Mouse (Mus musculus) forebrain, embryonic 13.5 days (tissue): ENCODE measurements around the gene Spryd4. TPM values are rescaled to one million over a fixed set of nuclear protein-coding genes. Genes with fewer than 3 reads are reported as not detected.
A peak's percentile ranks its signal among the peaks of the same experiment; 100 is the strongest.
"Not testable (repeated sequence)": the region's sequence is repeated elsewhere in the genome, so short reads cannot be mapped to it uniquely, and the experiment has no call there.

Source experiments
- ATAC-seq: fragments of 200-750 bp; cut with Nextera tagmentation; 2 replicates; pipeline ENCODE4 v1.8.0; 2017
- H3K27ac ChIP-seq: fragments of 300-500 bp; sonication (generic); 2 replicates; pipeline ENCODE4 v1.5.1; 2015; ENCODE audit warnings: inconsistent platforms, mild to moderate bottlenecking, moderate library complexity
- H3K27me3 ChIP-seq: fragments of 300-500 bp; sonication (generic); 2 replicates; pipeline ENCODE4 v1.6.1; 2015; ENCODE audit warnings: mild to moderate bottlenecking, inconsistent platforms
- H3K36me3 ChIP-seq: fragments of 300-500 bp; sonication (generic); 2 replicates; pipeline ENCODE4 v1.6.1; 2015; ENCODE audit warnings: mild to moderate bottlenecking, inconsistent platforms; ENCODE audit not compliant: poor library complexity, severe bottlenecking
- H3K4me1 ChIP-seq: fragments of 300-500 bp; sonication (generic); 2 replicates; pipeline ENCODE4 v1.6.1; 2015; ENCODE audit warnings: inconsistent platforms
- H3K4me2 ChIP-seq: fragments of 300-500 bp; sonication (generic); 2 replicates; pipeline ENCODE4 v1.6.1; 2015; ENCODE audit warnings: inconsistent platforms, mild to moderate bottlenecking, moderate library complexity
- H3K4me3 ChIP-seq: fragments of 300-500 bp; sonication (generic); 2 replicates; pipeline ENCODE4 v1.5.1; 2015; ENCODE audit warnings: mild to moderate bottlenecking, inconsistent platforms
- H3K9ac ChIP-seq: fragments of 300-500 bp; sonication (generic); 2 replicates; pipeline ENCODE4 v1.6.1; 2015; ENCODE audit warnings: mild to moderate bottlenecking, inconsistent platforms
- H3K9me3 ChIP-seq: fragments of 300-500 bp; sonication (generic); replicated peaks from 2 replicates; pipeline ENCODE4 v1.6.1; 2016; ENCODE audit warnings: inconsistent platforms
- WGBS: fragments of 180-500 bp; shearing (Covaris S2); methylation state at CpG from one replicate; pipeline ENCODE4 v1.1.7; 2015; 5-methylcytosine and 5-hydroxymethylcytosine counted together
- polyA plus RNA-seq: library from polyadenylated mRNA; unstranded; fragments of >200 nt; fragmentation: Nextera tagmentation; extraction: Ambion mirVana; gene quantifications from 2 replicates; pipeline ENCODE4 v1.2.1, GENCODE M21; 2015

The Spryd4 gene
- polyA plus RNA-seq = 17.9 and 19.1 TPM in 2 replicates

DNA sequence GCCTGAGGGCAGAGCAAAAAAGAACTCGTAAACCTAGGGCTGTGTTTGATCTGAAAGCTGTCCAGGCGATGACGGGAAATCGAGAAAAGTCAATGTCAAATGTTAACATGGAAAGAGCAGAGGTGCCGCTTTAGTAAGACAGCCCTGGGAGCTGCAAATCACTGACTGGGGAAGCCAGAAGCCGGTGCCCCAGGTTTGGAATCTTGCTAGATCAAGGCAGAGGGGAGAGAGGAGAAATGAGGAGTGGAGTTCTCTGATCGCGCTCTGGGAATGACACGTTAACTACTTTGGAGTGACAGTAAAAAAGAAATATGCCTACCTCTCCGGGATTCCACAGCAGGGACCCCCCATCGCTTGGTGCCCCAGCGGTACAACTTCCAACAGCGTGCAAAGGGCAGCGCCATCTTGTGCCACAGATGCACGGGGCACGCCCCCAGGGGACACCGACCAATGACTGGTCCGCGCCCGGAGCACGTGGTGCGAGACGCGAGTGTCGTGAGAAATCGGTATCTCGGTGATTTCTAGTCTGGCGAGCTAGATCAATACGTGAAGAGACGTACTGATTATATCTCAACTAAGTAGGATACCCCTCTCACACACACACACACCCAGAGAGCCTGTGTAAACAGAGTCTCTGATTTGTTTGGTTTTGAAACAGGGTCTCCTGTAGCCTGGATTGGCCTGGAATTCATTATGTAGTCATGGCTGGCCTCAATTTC is at the start of gene Spryd4:
Gene Spryd4 (minus strand): TSS at position 418 of the 719 bp plus-strand sequence.
- Histone ChIP-seq H3K9me3 (no peaks in the 10 kb centered on the region), H3K4me1 (peaks cover 12% of the 10 kb centered on the region), H3K4me3 (peak within 1 kb of the TSS; percentile 64), H3K27ac (peak within 1 kb of the TSS; percentile 57; the same call in 1 of the 2 replicates), H3K4me2 (peak within 1 kb of the TSS; percentile 89), H3K36me3 (peaks cover 3% of the 10 kb centered on the region), H3K27me3 (peaks cover 17% of the 10 kb centered on the region), H3K9ac (peak within 1 kb of the TSS; percentile 70)
- WGBS = under 1% methylated on average over 30 of the region's 30 CpGs
- ATAC-seq = peak; percentile 98

DNA sequence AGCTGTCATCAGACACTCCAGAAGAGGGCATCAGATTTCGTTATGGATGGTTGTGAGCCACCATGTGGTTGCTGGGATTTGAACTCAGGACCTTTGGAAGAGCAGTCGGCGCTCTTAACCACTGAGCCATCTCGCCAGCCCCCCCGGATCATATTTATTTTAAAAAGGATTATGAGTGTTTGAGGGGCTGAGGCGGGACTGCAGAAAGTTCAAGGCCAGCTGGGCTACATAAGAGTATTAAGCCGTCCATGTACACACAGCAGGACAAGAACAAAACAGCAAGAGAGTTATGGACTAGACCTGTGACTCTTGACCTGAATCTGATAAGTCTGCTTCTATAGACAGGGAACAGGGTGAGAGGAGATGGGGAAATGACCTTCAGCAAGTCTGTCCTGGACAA is 48.8 kb upstream of the Spryd4 start:
- WGBS = 89% methylated on average over 7 of the region's 7 CpGs
- H3K27me3 ChIP-seq, ATAC-seq, H3K4me3 ChIP-seq, H3K4me2 ChIP-seq, H3K9me3 ChIP-seq, H3K27ac ChIP-seq, H3K9ac ChIP-seq, H3K36me3 ChIP-seq, H3K4me1 ChIP-seq: not testable (repeated sequence)

DNA sequence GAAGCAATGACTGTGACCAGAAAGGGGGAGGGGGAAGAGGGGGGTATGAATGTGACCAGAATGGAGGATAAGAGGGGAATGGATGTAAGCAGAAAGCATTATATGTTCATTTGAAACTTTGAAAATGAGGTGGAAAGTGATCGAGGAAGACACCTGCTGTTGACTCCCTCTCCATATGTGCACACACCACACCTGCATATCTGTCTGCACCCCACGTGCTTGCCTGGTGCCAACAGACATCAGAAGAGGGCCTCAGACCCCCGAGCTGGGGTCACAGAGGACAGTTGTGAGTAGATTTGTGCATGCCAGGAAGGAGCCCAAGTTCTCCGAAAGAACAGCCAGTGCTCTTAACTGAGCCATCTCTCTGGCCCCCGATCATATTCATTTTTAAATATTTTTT is 48.3 kb upstream of the Spryd4 start:
- no peaks in the 10 kb centered on the region for H3K9me3 ChIP-seq
- no peaks in the 10 kb centered on the region for H3K4me1 ChIP-seq
- H3K27me3 ChIP-seq = no peaks in the 10 kb centered on the region
- no peak overlapping the region for H3K4me2 ChIP-seq
- no peaks in the 10 kb centered on the region for H3K36me3 ChIP-seq
- ATAC-seq = no peak
- 89% methylated on average over 5 of the region's 5 CpGs for WGBS
- no peak overlapping the region for H3K9ac ChIP-seq
- no peak overlapping the region for H3K4me3 ChIP-seq
- H3K27ac ChIP-seq = no peak overlapping the region

DNA sequence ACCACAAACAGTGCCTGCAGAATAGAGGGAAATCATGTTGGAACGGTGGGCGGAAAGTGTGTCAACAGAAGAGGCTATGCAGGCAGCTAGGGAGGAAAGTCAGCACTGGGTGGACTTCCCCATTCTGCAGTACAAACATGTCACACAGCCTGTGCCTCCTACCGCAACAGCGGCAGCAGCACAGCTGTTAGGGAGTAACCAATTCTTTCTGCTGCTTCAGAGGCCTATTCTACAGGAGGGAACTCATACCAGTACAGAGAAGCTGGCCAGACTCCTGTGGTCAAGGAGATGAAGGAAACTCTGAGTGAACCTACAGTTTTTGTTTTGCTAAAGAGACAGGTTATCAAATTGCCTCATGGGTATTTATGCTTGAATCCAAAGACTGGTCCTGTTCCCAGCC is 47.3 kb upstream of the Spryd4 start:
- Histone ChIP-seq H3K4me2 (no peak overlapping the region), H3K4me3 (no peak overlapping the region), H3K9ac (no peak overlapping the region), H3K9me3 (no peaks in the 10 kb centered on the region), H3K4me1 (no peaks in the 10 kb centered on the region), H3K27me3 (no peaks in the 10 kb centered on the region), H3K36me3 (no peaks in the 10 kb centered on the region), H3K27ac (no peak overlapping the region)
- WGBS = 86% methylated on average over 4 of the region's 4 CpGs
- ATAC-seq = no peak

DNA sequence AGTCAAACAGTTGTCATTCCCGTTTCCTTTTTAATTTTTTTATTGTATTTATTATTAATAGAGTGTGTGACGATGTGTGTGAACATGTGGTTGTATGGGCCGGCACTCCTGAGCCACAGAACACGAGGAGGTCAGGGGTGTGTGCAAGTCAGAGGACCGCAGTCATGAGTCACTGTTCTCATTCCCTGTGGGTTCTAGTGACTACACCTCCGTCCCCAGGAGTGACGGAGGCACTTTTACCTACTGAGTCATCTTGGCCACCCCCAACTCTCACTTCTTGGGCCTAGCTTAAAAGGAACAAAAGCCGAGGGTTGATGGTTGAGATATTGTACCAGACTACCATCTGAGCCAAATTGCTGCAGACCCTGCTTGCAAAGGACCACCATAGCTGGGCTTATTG is 44.7 kb upstream of the Spryd4 start:
- Histone ChIP-seq H3K27me3 (no peaks in the 10 kb centered on the region), H3K9ac (no peak overlapping the region), H3K36me3 (peaks cover 21% of the 10 kb centered on the region), H3K4me1 (no peaks in the 10 kb centered on the region), H3K4me3 (no peak overlapping the region), H3K4me2 (no peak overlapping the region), H3K27ac (no peak overlapping the region), H3K9me3 (no peaks in the 10 kb centered on the region)
- WGBS = 90% methylated on average over 8 of the region's 8 CpGs
- no peak for ATAC-seq

DNA sequence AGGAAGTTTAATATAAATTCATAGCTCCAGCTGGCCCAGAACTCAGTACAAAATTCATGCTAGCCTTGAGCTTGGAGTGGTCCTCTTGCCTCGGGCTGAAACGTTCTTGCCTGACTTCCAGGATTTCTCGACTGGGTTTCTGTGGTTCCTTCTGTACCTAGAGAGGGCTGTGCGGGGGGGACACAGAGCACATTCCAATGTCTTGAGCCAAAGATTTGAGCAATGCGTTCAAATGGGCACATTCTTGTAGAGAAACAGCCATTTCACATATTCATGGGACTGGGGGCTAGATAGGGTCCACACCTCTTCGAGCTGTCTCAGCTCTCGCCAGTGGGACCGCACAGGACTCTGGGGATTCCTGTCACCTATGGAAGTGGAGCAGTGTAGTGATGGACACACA is 44.3 kb upstream of the Spryd4 start:
- WGBS = 94% methylated on average over 8 of the region's 8 CpGs
- H3K9ac ChIP-seq = no peak overlapping the region

DNA sequence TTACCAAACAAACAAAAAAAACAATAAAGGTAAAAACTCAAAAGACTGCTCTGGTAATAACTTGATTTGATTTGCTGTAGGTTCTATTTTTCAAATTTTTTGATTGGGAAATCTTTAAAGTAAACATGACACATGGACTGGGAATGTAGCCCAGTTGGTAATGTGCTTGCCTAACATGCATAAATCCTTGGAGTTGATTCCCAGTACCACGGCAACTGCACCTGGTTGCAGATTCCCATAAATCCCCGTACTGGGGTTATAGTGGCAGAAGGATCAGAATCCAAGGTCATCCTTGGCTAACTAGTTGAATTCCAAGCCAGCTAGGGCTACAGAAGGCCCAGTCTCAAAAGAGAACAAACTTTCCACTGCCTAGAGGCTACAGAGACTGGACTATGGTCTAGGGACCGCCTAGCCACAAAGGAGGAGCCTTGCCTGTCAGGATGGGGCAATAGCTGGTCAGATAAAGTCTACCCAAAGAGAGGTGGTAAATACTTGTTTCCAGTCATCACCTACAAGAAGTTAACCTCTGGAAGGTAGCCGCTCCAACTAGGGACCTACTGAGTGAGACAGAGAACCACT is 42.2 kb upstream of the Spryd4 start, which contains the start of gene Apon:
Gene Apon (plus strand): TSS at position 420 of the 579 bp plus-strand sequence.
- ATAC-seq = no peak
- no peaks in the 10 kb centered on the region for H3K27me3 ChIP-seq
- H3K9me3 ChIP-seq = no peaks in the 10 kb centered on the region
- H3K9ac ChIP-seq = no peak within 1 kb of the TSS
- peaks cover 47% of the 10 kb centered on the region for H3K36me3 ChIP-seq
- H3K4me1 ChIP-seq = no peaks in the 10 kb centered on the region
- no peak within 1 kb of the TSS for H3K4me2 ChIP-seq
- 91% methylated on average over 4 of the region's 4 CpGs for WGBS
- no peak within 1 kb of the TSS for H3K4me3 ChIP-seq
- H3K27ac ChIP-seq = no peak within 1 kb of the TSS

More for the DNA sequence above, 44.3 kb upstream of the Spryd4 start:
- H3K27me3 ChIP-seq = no peaks in the 10 kb centered on the region
- H3K4me1 ChIP-seq = no peaks in the 10 kb centered on the region
- H3K36me3 ChIP-seq = peaks cover 25% of the 10 kb centered on the region
- no peak for ATAC-seq
- H3K4me2 ChIP-seq = no peak overlapping the region
- no peaks in the 10 kb centered on the region for H3K9me3 ChIP-seq
- no peak overlapping the region for H3K4me3 ChIP-seq
- no peak overlapping the region for H3K27ac ChIP-seq

DNA sequence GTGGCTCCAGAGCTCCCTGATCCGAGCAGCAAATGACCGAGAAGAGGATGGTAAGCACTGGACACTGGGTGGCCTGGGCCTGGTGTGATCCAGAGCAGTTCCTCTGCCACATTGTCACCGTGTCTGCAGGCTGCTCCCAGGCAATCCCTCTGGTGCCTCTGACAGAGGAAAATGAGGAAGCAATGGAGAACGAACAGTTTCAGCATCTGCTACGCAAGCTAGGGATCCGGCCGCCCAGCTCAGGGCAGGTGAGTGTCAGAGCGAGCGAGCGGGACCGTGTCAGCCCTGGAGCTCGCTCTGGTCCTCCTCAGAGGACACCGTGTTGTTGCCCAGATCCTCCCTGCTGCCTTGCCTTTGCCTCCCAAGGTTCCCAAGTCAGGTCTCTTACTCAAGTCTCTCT is 39.0 kb upstream of the Spryd4 start:
- Histone ChIP-seq H3K4me3 (no peak overlapping the region), H3K4me1 (no peaks in the 10 kb centered on the region), H3K9me3 (no peaks in the 10 kb centered on the region), H3K9ac (no peak overlapping the region), H3K27ac (no peak overlapping the region), H3K36me3 (peaks cover 79% of the 10 kb centered on the region), H3K27me3 (no peaks in the 10 kb centered on the region), H3K4me2 (no peak overlapping the region)
- WGBS = 96% methylated on average over 13 of the region's 13 CpGs
- ATAC-seq = no peak

DNA sequence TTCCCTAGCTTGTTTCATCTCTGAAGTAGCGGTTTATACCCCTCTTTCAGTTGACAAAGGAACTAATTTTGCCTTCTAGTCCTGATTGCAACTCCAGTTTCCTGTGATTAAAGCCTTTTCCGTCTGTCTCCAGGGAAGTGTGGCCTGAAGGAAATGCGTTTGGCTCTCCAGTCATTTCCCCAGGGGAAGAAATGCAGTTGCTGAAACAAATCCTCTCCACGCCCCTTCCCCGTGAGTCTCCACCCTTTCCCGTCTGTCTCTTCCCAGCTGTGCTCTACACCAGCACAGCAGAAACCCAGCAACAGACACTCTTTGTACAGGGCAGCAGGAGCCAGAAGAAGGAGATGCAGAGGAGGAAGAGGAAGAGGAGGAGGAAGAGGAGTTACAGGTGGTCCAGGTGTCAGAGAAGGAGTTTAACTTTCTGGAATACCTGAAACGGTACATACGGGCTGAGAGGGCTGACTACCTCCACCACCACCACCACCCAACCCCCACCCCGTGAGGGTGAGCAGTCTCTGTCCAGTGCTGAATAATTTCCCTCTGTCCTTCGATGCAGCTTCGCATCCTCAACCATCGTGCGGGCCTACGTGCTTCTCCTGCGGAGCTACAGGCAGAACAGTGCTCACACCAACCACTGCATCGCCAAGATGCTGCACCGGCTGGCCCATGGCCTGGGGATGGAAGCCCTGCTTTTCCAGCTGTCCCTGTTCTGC is 35.6 kb upstream of the Spryd4 start:
- Histone ChIP-seq H3K4me2 (no peak overlapping the region), H3K9me3 (no peaks in the 10 kb centered on the region), H3K27ac (no peak overlapping the region), H3K27me3 (no peaks in the 10 kb centered on the region), H3K4me1 (no peaks in the 10 kb centered on the region), H3K4me3 (no peak overlapping the region), H3K9ac (no peak overlapping the region), H3K36me3 (peaks cover 100% of the 10 kb centered on the region)
- ATAC-seq = no peak
- WGBS = 91% methylated on average over 17 of the region's 17 CpGs

DNA sequence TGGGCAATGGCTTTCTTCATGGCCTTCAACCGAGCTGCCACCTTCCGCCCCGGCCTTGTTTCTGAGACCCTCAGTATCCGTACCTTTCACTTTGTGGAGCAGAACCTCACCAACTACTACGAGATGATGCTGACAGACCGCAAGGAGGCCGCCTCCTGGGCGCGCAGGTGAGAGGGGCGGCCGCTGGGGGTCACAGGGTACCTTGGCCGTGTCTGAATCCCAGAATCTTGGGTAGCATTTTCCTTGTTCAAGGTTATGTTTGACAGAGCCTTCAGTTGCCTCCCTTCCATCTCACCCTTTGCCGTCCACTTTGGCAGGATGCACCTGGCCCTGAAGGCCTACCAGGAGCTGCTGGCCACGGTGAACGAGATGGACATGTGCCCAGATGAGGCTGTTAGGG is 32.5 kb upstream of the Spryd4 start:
- Histone ChIP-seq H3K27ac (no peak overlapping the region), H3K36me3 (peaks cover 97% of the 10 kb centered on the region), H3K4me2 (no peak overlapping the region), H3K9me3 (no peaks in the 10 kb centered on the region), H3K4me3 (no peak overlapping the region), H3K27me3 (no peaks in the 10 kb centered on the region), H3K4me1 (no peaks in the 10 kb centered on the region), H3K9ac (no peak overlapping the region)
- ATAC-seq = no peak
- WGBS = 97% methylated on average over 15 of the region's 15 CpGs

DNA sequence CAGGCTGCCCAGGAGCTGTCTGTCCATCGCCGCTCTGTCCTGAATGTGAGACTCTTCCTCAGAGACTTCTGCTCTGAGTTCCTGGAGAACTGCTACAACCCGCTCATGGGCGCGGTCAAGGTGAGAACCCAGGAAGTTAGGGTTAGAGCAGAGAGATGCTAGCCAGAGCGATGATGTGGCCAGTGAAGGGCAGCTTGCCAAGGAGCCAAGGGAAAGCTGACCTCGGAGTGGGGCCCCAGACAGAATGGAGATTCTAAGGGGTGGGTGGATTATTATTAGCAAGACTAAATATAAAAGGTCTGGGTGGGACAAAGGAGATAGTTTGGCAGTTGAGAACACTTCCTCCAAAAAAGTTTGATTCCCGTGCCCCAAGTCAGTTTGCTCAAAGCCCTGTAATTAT is 31.6 kb upstream of the Spryd4 start:
- H3K9me3 ChIP-seq = no peaks in the 10 kb centered on the region
- no peak overlapping the region for H3K4me3 ChIP-seq
- H3K4me2 ChIP-seq = no peak overlapping the region
- 95% methylated on average over 8 of the region's 8 CpGs for WGBS
- H3K36me3 ChIP-seq = peaks cover 88% of the 10 kb centered on the region
- no peak for ATAC-seq
- H3K27ac ChIP-seq = no peak overlapping the region
- H3K27me3 ChIP-seq = no peaks in the 10 kb centered on the region
- H3K4me1 ChIP-seq = peaks cover 2% of the 10 kb centered on the region; the same call in 1 of the 2 replicates
- H3K9ac ChIP-seq = no peak overlapping the region

DNA sequence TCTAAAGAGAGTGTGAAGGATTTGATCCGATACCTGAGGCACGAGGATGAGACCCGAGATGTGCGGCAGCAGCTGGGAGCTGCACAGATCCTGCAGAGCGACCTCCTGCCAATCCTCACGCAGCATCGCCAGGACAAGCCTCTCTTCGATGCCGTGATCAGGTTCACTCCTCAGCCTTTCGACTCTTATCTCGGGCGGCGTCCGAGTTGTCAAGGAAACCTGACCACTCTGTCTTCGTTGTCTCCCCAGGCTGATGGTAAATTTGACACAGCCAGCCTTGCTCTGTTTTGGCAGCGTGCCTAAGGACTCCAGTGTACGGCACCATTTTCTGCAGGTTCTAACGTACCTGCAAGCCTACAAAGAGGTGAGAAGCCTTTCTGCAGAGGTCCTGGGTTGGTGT is 28.5 kb upstream of the Spryd4 start:
- Histone ChIP-seq H3K9ac (no peak overlapping the region), H3K9me3 (no peaks in the 10 kb centered on the region), H3K27me3 (no peaks in the 10 kb centered on the region), H3K27ac (no peak overlapping the region), H3K4me1 (peaks cover 9% of the 10 kb centered on the region; the same call in 1 of the 2 replicates), H3K4me2 (no peak overlapping the region), H3K4me3 (no peak overlapping the region), H3K36me3 (peaks cover 57% of the 10 kb centered on the region)
- 94% methylated on average over 18 of the region's 18 CpGs for WGBS
- no peak for ATAC-seq
